Mouse (Mus musculus) liver, postnatal 0 days (tissue): ENCODE results near the gene Plxna4.

Experiments used
- CTCF ChIP-seq: sonication (generic); IDR thresholded peaks from 2 replicates; pipeline ENCODE4 v1.5.1; 2016; ENCODE audit warnings: antibody characterized with exemption, low read depth
- EP300 ChIP-seq: IDR thresholded peaks from 2 replicates; pipeline ENCODE4 v1.6.1; 2016; ENCODE audit warnings: antibody characterized with exemption, low read depth, mild to moderate bottlenecking

DNA sequence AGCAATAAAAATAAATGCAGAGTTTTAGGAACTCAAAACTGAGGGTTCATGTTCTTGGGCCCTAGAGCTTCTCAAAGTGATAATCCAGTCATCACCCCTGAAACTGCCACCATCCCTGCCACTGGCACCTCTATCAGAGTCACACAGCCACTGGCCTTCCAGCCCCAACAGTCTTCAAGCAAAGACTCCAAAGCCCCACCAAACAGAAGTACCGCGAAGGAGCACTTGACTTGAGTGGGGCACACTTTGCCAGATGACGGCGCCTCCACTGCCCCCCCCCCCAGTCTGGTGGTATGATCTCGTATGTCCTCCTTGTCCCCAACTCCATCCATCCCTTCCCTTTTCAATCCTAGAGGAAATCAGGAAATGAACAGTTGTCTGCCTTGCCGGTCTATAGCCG lies 60.5 kb downstream of the Plxna4 start:
- TF ChIP-seq CTCF, result no peak
- no peak for TF ChIP-seq EP300
